20 mouse cellular contexts compared by ENCODE assay signal in the genomic region with DNA sequence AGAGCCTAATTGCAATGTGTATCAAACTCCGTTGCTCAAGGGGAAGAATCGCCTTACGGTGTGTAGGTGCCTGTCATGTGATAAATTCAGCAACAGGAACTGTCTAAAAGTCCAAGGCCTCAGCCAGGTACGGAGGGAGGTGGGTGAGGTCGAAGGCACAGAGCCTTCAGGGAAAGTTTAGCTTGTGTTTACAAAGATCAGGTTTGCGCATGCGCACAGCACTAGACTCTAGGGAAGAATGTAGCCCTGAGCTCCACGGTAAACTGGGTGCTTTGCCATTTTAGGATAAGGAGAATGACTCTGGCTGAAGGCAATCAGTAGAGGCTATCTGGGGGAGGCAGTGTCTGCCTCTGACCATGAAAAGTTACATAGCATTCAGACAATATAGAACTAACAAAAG. TPM values are rescaled to one million over a fixed set of nuclear protein-coding genes. Genes with fewer than 3 reads are reported as not detected.
DNase-seq lines count a peak whose midpoint lies in the region; ATAC-seq and TF ChIP-seq lines count a peak whose summit lies in the region.
"Had no signal": no experiment of that assay in that cellular context is flagged by ENCODE, and none has a peak within 500 bp of the region (broad histone marks: within the 10 kb centered on the region; RNA-seq: fewer than 3 reads in every experiment).

No protein-coding gene starts in this region.

- H3K4me3 ChIP-seq in lung, embryonic 14.5 days (ENCODE audit: low read depth, low read length), result no peak overlapping the region
- no peak overlapping the region for H3K4me3 ChIP-seq in lung, adult 2 months (replicated peaks; ENCODE audit: extremely low read depth, low read depth, low read length)
- H3K4me3 ChIP-seq in liver, postnatal 0 days (ENCODE audit: low read depth, low read length), result no peak overlapping the region
- H3K4me3 ChIP-seq in testis, adult 2 months (ENCODE audit: control insufficient read depth, low read depth, low read length), result no peak overlapping the region
- H3K4me3 ChIP-seq in limb, embryonic 10.5 days, result no peak overlapping the region
- no peak overlapping the region for H3K4me3 ChIP-seq in embryonic facial prominence, embryonic 10.5 days

- TF ChIP-seq CTCF in lung, embryonic 14.5 days (IDR thresholded peaks at IDR 0.05; ENCODE audit: low read depth), result no peak
- TF ChIP-seq CTCF in lung, adult 2 months (IDR thresholded peaks at IDR 0.05; ENCODE audit: insufficient read depth, low read length), result no peak
- TF ChIP-seq CTCF in liver, postnatal 0 days (IDR thresholded peaks at IDR 0.05; ENCODE audit: low read depth), result no peak
- no peak for TF ChIP-seq CTCF in testis, adult 2 months (IDR thresholded peaks at IDR 0.05; ENCODE audit: control insufficient read depth, insufficient read depth, insufficient replicate concordance, low read depth, low read length)

- intact Hi-C loops in heart, postnatal 25 days (cut with DNase I), result no loop called here

- no peaks in the 10 kb centered on the region for H3K36me3 ChIP-seq in lung, embryonic 14.5 days (ENCODE audit: insufficient read depth)
- no peaks in the 10 kb centered on the region for H3K36me3 ChIP-seq in liver, postnatal 0 days (replicated peaks; ENCODE audit: insufficient read depth, low read length)
- no peaks in the 10 kb centered on the region for H3K36me3 ChIP-seq in testis, adult 2 months (ENCODE audit: control insufficient read depth, insufficient read depth, low read length)
- H3K36me3 ChIP-seq in limb, embryonic 10.5 days, result no peaks in the 10 kb centered on the region
- H3K36me3 ChIP-seq in embryonic facial prominence, embryonic 10.5 days (replicated peaks), result no peaks in the 10 kb centered on the region

- no peak for TF ChIP-seq EP300 in liver, postnatal 0 days (IDR thresholded peaks at IDR 0.05; ENCODE audit: low read depth)

- H3K27me3 ChIP-seq in lung, embryonic 14.5 days (ENCODE audit: insufficient read depth, low read length), result no peaks in the 10 kb centered on the region
- no peaks in the 10 kb centered on the region for H3K27me3 ChIP-seq in liver, postnatal 0 days (ENCODE audit: insufficient read depth, low read length)
- no peaks in the 10 kb centered on the region for H3K27me3 ChIP-seq in testis, adult 2 months (ENCODE audit: control insufficient read depth, insufficient read depth, low read length)
- H3K27me3 ChIP-seq in limb, embryonic 10.5 days (ENCODE audit: low read depth, poor library complexity, severe bottlenecking), result no peaks in the 10 kb centered on the region
- no peaks in the 10 kb centered on the region for H3K27me3 ChIP-seq in embryonic facial prominence, embryonic 10.5 days (replicated peaks; ENCODE audit: low read depth, poor library complexity, severe bottlenecking)

- H3K9me3 ChIP-seq in lung, embryonic 14.5 days (ENCODE audit: low read depth, low read length), result no peaks in the 10 kb centered on the region
- no peaks in the 10 kb centered on the region for H3K9me3 ChIP-seq in liver, postnatal 0 days (ENCODE audit: low read length)
- no peaks in the 10 kb centered on the region for H3K9me3 ChIP-seq in limb, embryonic 10.5 days (replicated peaks)
- no peaks in the 10 kb centered on the region for H3K9me3 ChIP-seq in embryonic facial prominence, embryonic 10.5 days

- no peak overlapping the region for H3K4me2 ChIP-seq in lung, embryonic 14.5 days
- H3K4me2 ChIP-seq in liver, postnatal 0 days (ENCODE audit: low read depth, low read length), result no peak overlapping the region
- H3K4me2 ChIP-seq: heart, embryonic 11.5 days had no signal

- H3K9ac ChIP-seq in lung, embryonic 14.5 days, result no peak overlapping the region
- H3K9ac ChIP-seq in liver, postnatal 0 days (replicated peaks), result no peak overlapping the region
- H3K9ac ChIP-seq: liver, embryonic 14.5 days had no signal

- 73% methylated on average over 8 of the region's 8 CpGs for WGBS in lung, embryonic 14.5 days
- 78% methylated on average over 8 of the region's 8 CpGs for WGBS in lung, adult 2 months
- WGBS in liver, postnatal 0 days (ENCODE audit: insufficient replicate concordance), result 64% methylated on average over 8 of the region's 8 CpGs
- 93% methylated on average over 8 of the region's 8 CpGs for WGBS in limb, embryonic 10.5 days
- WGBS in embryonic facial prominence, embryonic 10.5 days, result 85% methylated on average over 8 of the region's 8 CpGs

- no peak overlapping the region for H3K27ac ChIP-seq in lung, embryonic 14.5 days (ENCODE audit: low read depth)
- no peak overlapping the region for H3K27ac ChIP-seq in liver, postnatal 0 days (ENCODE audit: low read depth)
- H3K27ac ChIP-seq in testis, adult 2 months (ENCODE audit: control insufficient read depth, insufficient read depth, low read depth, low read length), result peak overlapping the region; percentile 43; the same call in 1 of the 2 replicates
- H3K27ac ChIP-seq in limb, embryonic 10.5 days, result no peak overlapping the region
- H3K27ac ChIP-seq in embryonic facial prominence, embryonic 10.5 days (replicated peaks), result no peak overlapping the region
- H3K27ac ChIP-seq: liver, embryonic 14.5 days had no signal

- DNase-seq in lung, embryonic 14.5 days, result peak; percentile 40
- no peak for DNase-seq in lung, adult 2 months
- DNase-seq in R1 (ENCODE audit: low read depth, low spot score), result peak; percentile 90
- DNase-seq in liver, postnatal 0 days, result peak; percentile 29
- no peak for DNase-seq in limb, embryonic 10.5 days (ENCODE audit: low spot score)
- DNase-seq in embryonic facial prominence, embryonic 10.5 days (ENCODE audit: low spot score), result no peak
- DNase-seq in heart, postnatal 25 days (ENCODE audit: low spot score), result no peak
- DNase-seq: B cell, adult 2 months; cerebellum, adult 9-11 months; gastrocnemius, postnatal 14 days; heart, postnatal 14 days; kidney, adult 8-10 months; kidney, postnatal 36 days; right cerebral cortex, postnatal 14 days; thymus, adult 2 months had no signal

- H3K4me1 ChIP-seq in lung, embryonic 14.5 days (ENCODE audit: insufficient read depth), result peaks cover 5% of the 10 kb centered on the region; the same call in 1 of the 2 replicates
- peaks cover 9% of the 10 kb centered on the region for H3K4me1 ChIP-seq in lung, adult 2 months (ENCODE audit: control insufficient read depth, insufficient read depth, low read length)
- no peaks in the 10 kb centered on the region for H3K4me1 ChIP-seq in liver, postnatal 0 days (ENCODE audit: insufficient read depth)
- H3K4me1 ChIP-seq in testis, adult 2 months (ENCODE audit: control insufficient read depth, insufficient read depth, low read length), result peaks cover 12% of the 10 kb centered on the region
- peaks cover 4% of the 10 kb centered on the region; the same call in 1 of the 2 replicates for H3K4me1 ChIP-seq in limb, embryonic 10.5 days
- peaks cover 15% of the 10 kb centered on the region for H3K4me1 ChIP-seq in embryonic facial prominence, embryonic 10.5 days

- TF ChIP-seq POLR2A in lung, adult 2 months (IDR thresholded peaks at IDR 0.05; ENCODE audit: borderline replicate concordance, extremely low read depth, low read depth, low read length), result no peak
- TF ChIP-seq POLR2A in testis, adult 2 months (IDR thresholded peaks at IDR 0.05; ENCODE audit: control insufficient read depth, low read depth, low read length), result no peak

- ATAC-seq in lung, embryonic 14.5 days (ENCODE audit: insufficient read depth), result no peak
- ATAC-seq in liver, postnatal 0 days, result peak; percentile 48; the same call in 1 of the 2 replicates
- ATAC-seq: hindbrain, embryonic 16.5 days; midbrain, embryonic 16.5 days had no signal

RNA-seq across cellular contexts. Expression of gene Frmd6, which starts 49.7 kb away (rescaled TPM):
- polyA plus RNA-seq in lung, embryonic 14.5 days (2014; fragmentation: Nextera tagmentation; extraction: Ambion mirVana), result 40.4 and 42.8 TPM in 2 replicates
- polyA plus RNA-seq in lung, adult 2 months (2012; rRNA removed), result 29.1 and 32.6 TPM in 2 replicates
- polyA plus RNA-seq in liver, postnatal 0 days (2015; fragmentation: Nextera tagmentation; extraction: Ambion mirVana), result 2.0 and 2.4 TPM in 2 replicates
- 5.3 and 5.7 TPM in 2 replicates for polyA plus RNA-seq in testis, adult 2 months (2012; rRNA removed)
- 47.9 and 55.6 TPM in 2 replicates for polyA plus RNA-seq in limb, embryonic 10.5 days (2016; fragmentation: Nextera tagmentation; extraction: Ambion mirVana)
- 45.1 and 54.5 TPM in 2 replicates for polyA plus RNA-seq in embryonic facial prominence, embryonic 10.5 days (2016; fragmentation: Nextera tagmentation; extraction: Ambion mirVana)
- 10 to 100 TPM; 38.5 to 43.3 TPM for total RNA-seq in heart, postnatal 25 days (2021)

Comparison
In these comparisons a context has a peak if more than half of its experiments do, and no peak if none do; other contexts are left out.
1. DNase-seq: peak in lung, embryonic 14.5 days (single experiment), R1 (single experiment) and liver, postnatal 0 days (single experiment); none in lung, adult 2 months (single experiment), limb, embryonic 10.5 days (single experiment), embryonic facial prominence, embryonic 10.5 days (single experiment) and heart, postnatal 25 days (single experiment).